Comparison of ENCODE assay signal across 12 mouse cellular contexts in the genomic region with DNA sequence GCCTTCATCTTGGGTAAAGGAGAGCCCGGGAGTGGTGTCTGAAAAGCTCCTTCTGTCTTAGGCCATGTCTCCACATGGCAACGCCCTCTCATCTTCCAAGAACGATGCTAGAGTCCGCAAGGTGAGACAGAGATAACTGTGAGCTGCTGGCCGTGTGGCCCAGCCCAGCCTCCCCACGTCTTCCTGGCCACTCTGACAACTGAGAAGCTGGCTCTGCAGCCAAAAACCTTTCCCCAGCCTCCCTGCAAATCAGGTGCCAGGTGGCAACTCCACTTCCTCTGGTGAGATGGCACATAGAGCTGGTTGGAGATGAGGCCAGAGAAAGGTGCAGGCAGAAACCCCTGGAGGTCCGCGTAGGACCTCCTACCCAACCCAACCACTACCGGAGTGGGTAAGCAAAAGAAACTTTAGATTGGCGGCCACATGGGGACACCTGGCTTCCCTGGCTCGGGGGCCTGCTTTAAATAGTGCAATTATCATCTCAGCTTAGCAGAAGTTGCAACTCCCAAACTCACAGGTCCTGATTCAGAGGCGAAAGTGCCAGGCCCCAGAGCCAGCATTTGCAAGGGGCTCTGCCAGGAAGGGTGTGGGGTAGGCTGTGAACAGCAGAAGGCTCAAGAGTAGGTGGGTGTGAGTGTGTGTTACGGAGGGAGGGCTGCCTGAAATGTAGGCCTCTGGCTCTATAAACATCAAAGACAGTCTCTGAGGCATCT. TPM values are rescaled to one million over a fixed set of nuclear protein-coding genes. Genes with fewer than 3 reads are reported as not detected.
DNase-seq lines count a peak whose midpoint lies in the region; ATAC-seq lines count a peak whose summit lies in the region.
"Had no signal": no experiment of that assay in that cellular context is flagged by ENCODE, and none has a peak within 500 bp of the region (broad histone marks: within the 10 kb centered on the region; RNA-seq: fewer than 3 reads in every experiment).

No protein-coding gene starts in this region.

- peaks cover 17% of the 10 kb centered on the region for H3K4me1 ChIP-seq in forebrain, embryonic 15.5 days
- H3K4me1 ChIP-seq in forebrain, embryonic 12.5 days = 0 out of 2 replicates have a peak, but pooled peaks cover 7% of the 10 kb centered on the region

- 68% methylated on average over 13 of the region's 13 CpGs for WGBS in forebrain, embryonic 15.5 days
- WGBS in forebrain, embryonic 12.5 days = 85% methylated on average over 13 of the region's 13 CpGs

- H3K4me3 ChIP-seq in forebrain, embryonic 15.5 days = no peak overlapping the region
- no peak overlapping the region for H3K4me3 ChIP-seq in forebrain, embryonic 12.5 days (replicated peaks)
- H3K4me3 ChIP-seq: erythroblast, embryonic 14.5 days had no signal

- H3K27ac ChIP-seq in forebrain, embryonic 15.5 days (replicated peaks) = peak overlapping the region; percentile 36
- H3K27ac ChIP-seq in forebrain, embryonic 12.5 days = no peak overlapping the region
- H3K27ac ChIP-seq: hindbrain, embryonic 14.5 days had no signal

- H3K27me3 ChIP-seq in forebrain, embryonic 15.5 days = no peaks in the 10 kb centered on the region
- H3K27me3 ChIP-seq in forebrain, embryonic 12.5 days = no peaks in the 10 kb centered on the region; the same call in 1 of the 2 replicates

- peak; percentile 62; the same call in 1 of the 2 replicates for ATAC-seq in forebrain, embryonic 15.5 days (replicated peaks)
- ATAC-seq in forebrain, embryonic 12.5 days (ENCODE audit: low FRiP score) = no peak
- no peak for ATAC-seq in CD4-positive, CD25-positive, alpha-beta regulatory T cell, adult 4 months
- ATAC-seq in inflammation-experienced regulatory T-cells, adult 6 months = no peak

- H3K9me3 ChIP-seq in forebrain, embryonic 15.5 days = no peaks in the 10 kb centered on the region
- H3K9me3 ChIP-seq in forebrain, embryonic 12.5 days = no peaks in the 10 kb centered on the region

- H3K9ac ChIP-seq in forebrain, embryonic 15.5 days (replicated peaks) = no peak overlapping the region
- no peak overlapping the region for H3K9ac ChIP-seq in forebrain, embryonic 12.5 days
- H3K9ac ChIP-seq: hindbrain, embryonic 14.5 days had no signal

- no peak overlapping the region for H3K4me2 ChIP-seq in forebrain, embryonic 15.5 days (replicated peaks)
- H3K4me2 ChIP-seq in forebrain, embryonic 12.5 days = no peak overlapping the region
- H3K4me2 ChIP-seq: hindbrain, embryonic 14.5 days had no signal

- H3K36me3 ChIP-seq in forebrain, embryonic 15.5 days = no peaks in the 10 kb centered on the region
- no peaks in the 10 kb centered on the region for H3K36me3 ChIP-seq in forebrain, embryonic 12.5 days (replicated peaks)

- DNase-seq in right cerebral cortex, adult 18-20 months = peak; percentile 80
- DNase-seq in right cerebral cortex, postnatal 4 days = no peak
- peak; percentile 43 for DNase-seq in left cerebral cortex, adult 11 months (ENCODE audit: low spot score)
- DNase-seq in embryo, embryonic 10 days (ENCODE audit: low spot score) = no peak

RNA-seq across cellular contexts. Expression of a gene that starts 2.6 kb away (rescaled TPM):
- 9.3 and 11.3 TPM in 2 replicates for polyA plus RNA-seq in forebrain, embryonic 15.5 days (2015; fragmentation: Nextera tagmentation; extraction: Ambion mirVana)
- polyA plus RNA-seq in forebrain, embryonic 12.5 days (2016; fragmentation: Nextera tagmentation; extraction: Ambion mirVana) = 3.1 and 3.2 TPM in 2 replicates
- under 1 TPM in 1 of 2 experiments, not detected in 1; 0.20 TPM for polyA plus RNA-seq in CD4-positive, CD25-positive, alpha-beta regulatory T cell, adult 4 months (2017; shearing (Covaris generic))
- polyA plus RNA-seq in inflammation-experienced regulatory T-cells, adult 6 months (2017; shearing (Covaris generic)) = 1 to 10 TPM in 1 of 3 experiments, under 1 TPM in 1, not detected in 1; 0.24 to 1.4 TPM

RNA-seq across cellular contexts. Expression of a gene that starts 26.4 kb away (rescaled TPM):
- polyA plus RNA-seq in forebrain, embryonic 15.5 days (2015; fragmentation: Nextera tagmentation; extraction: Ambion mirVana) = 139 and 150 TPM in 2 replicates
- polyA plus RNA-seq in forebrain, embryonic 12.5 days (2016; fragmentation: Nextera tagmentation; extraction: Ambion mirVana) = 130 and 131 TPM in 2 replicates
- 10 to 100 TPM; 20.3 to 23.8 TPM for polyA plus RNA-seq in CD4-positive, CD25-positive, alpha-beta regulatory T cell, adult 4 months (2017; shearing (Covaris generic))
- 10 to 100 TPM; 25.8 to 26.9 (median 26.6) TPM for polyA plus RNA-seq in inflammation-experienced regulatory T-cells, adult 6 months (2017; shearing (Covaris generic))

RNA-seq across cellular contexts. Expression of a gene that starts 45.6 kb away (rescaled TPM):
- 0.22 TPM in 1 of 2 replicates, not detected in the other for polyA plus RNA-seq in forebrain, embryonic 15.5 days (2015; fragmentation: Nextera tagmentation; extraction: Ambion mirVana)
- polyA plus RNA-seq in forebrain, embryonic 12.5 days (2016; fragmentation: Nextera tagmentation; extraction: Ambion mirVana) = 1.2 TPM in 1 of 2 replicates, not detected in the other
- polyA plus RNA-seq in CD4-positive, CD25-positive, alpha-beta regulatory T cell, adult 4 months (2017; shearing (Covaris generic)) = not detected
- polyA plus RNA-seq in inflammation-experienced regulatory T-cells, adult 6 months (2017; shearing (Covaris generic)) = not detected
- polyA plus RNA-seq: erythroblast, embryonic 14.5 days had no signal

RNA-seq across cellular contexts. Expression of a gene that starts 50.4 kb away (rescaled TPM):
- polyA plus RNA-seq in forebrain, embryonic 15.5 days (2015; fragmentation: Nextera tagmentation; extraction: Ambion mirVana) = not detected in 2 replicates
- polyA plus RNA-seq in forebrain, embryonic 12.5 days (2016; fragmentation: Nextera tagmentation; extraction: Ambion mirVana) = not detected in 2 replicates
- polyA plus RNA-seq in CD4-positive, CD25-positive, alpha-beta regulatory T cell, adult 4 months (2017; shearing (Covaris generic)) = not detected
- not detected for polyA plus RNA-seq in inflammation-experienced regulatory T-cells, adult 6 months (2017; shearing (Covaris generic))
- polyA plus RNA-seq: C2C12; hindbrain, embryonic 14.5 days; neural tube, embryonic 14.5 days had no signal

Comparison
In these comparisons a context has a peak if more than half of its experiments do, and no peak if none do; other contexts are left out.
1. DNase-seq: peak in right cerebral cortex, adult 18-20 months (single experiment) and left cerebral cortex, adult 11 months (single experiment); none in right cerebral cortex, postnatal 4 days (single experiment) and embryo, embryonic 10 days (single experiment).